Mouse (Mus musculus) regulatory T cell (primary cell): ENCODE measurements around the gene Fgf5.

ENCODE experiments used
- in situ Hi-C: fragments of 300-600 bp; cut with MboI, MseI; formaldehyde crosslinking; loops from one replicate; pipeline ENCODE4 v1.15.1; 2025; ENCODE audit warnings: high pct_unique_total_duplicates

The Fgf5 gene

GRCm38 (mm10) chr5:98253838-98254821 lies at the start of gene Fgf5:
Gene Fgf5 (plus strand): TSS chr5:98254184.
- in situ Hi-C loops, result no loop called here

DNA sequence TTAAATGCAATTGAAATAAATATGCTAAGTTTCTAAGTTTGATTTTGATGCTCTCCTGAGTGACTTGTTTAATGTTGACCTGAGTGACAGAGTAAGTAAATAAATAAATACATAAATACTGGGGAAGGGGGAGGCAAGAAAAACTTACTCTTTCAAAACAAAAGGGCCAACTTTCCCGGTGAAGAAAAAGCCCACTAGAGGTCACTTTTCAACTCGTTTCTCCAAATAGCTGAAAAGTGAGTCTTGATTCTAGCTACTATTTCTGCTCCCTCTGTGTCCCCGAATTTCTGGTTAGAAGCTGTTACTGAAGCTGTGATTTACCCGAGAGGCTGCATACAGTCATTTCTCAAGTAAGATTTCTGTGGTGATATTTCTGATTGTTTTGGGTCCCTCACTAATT lies 41.5 kb upstream of the Fgf5 start:
- in situ Hi-C loops, result no loop called here

GRCm38 (mm10) chr5:98221956-98222355 lies 32.0 kb upstream of the Fgf5 start:
- in situ Hi-C loops, result no loop called here

DNA sequence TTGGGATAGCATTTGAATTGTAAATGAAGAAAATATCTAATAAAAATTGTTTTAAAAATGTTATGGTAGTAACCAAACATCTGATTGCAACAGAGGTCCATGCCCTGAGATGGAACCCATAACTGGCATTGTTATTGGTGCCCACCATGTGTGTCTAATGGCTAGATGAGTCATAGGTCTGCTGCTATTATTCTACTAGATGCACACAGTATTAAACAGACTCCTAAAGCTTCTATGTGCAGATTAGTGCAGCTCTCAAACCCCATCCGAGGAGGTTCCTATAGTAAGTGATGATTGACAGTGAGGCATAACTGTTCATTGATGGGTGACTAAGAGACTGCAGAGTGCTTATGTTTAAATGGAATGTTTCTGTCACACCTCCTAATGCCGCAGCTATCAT lies 27.3 kb upstream of the Fgf5 start:
- in situ Hi-C loops, result no loop called here

DNA sequence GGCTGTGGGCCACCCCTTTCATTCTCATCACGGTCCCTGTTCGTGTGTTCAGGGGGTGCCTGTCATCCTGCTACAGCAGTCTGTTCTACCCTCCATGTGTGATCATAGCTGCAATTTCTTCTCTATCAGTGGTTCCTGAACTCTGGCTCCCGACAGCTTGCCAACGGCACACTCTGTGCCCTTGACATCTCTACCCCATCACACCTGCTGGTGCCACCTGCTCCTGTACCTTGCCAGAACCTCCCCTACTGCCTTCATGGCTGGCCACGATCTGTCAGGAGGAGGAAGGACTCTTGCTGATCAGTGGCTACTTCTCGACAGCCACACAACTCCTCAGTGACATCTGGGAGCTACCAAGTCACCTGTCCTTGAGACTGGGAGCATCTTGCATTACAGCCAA lies 24.5 kb upstream of the Fgf5 start:
- in situ Hi-C loops, result no loop called here

GRCm38 (mm10) chr5:98238466-98238865 lies 15.5 kb upstream of the Fgf5 start:
- in situ Hi-C loops, result no loop called here

GRCm38 (mm10) chr5:98241322-98241829 lies 12.6 kb upstream of the Fgf5 start:
- in situ Hi-C loops, result no loop called here

- in situ Hi-C loops, result no loop called here
These were observed 8.7 kb upstream of the Fgf5 start for GRCm38 (mm10) chr5:98245303-98245702.

DNA sequence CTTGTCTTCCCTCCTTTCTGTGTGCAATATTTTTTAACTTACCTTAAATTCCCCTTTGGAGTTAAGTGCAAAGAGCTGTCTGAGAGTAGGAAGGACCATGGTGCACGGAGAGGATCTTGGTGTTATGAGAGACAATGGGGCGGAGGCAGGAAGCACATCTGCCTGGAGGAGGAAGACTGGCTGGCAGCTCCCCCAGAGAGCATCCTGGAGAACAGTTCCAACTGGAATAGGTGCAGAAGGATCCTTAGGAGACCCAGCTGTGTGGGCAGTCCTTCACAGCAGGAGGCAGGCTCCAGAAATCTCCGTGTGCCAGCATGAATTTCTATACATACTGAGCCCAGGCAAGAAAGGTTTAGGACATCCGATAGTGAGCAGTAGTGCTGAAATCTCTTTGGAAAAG lies 8.0 kb upstream of the Fgf5 start:
- in situ Hi-C loops, result no loop called here

GRCm38 (mm10) chr5:98246826-98247225 lies 7.2 kb upstream of the Fgf5 start:
- in situ Hi-C loops, result no loop called here

GRCm38 (mm10) chr5:98247516-98247915 lies 6.5 kb upstream of the Fgf5 start:
- in situ Hi-C loops, result no loop called here

- in situ Hi-C loops, result no loop called here
These were observed 837 bp upstream of the Fgf5 start for GRCm38 (mm10) chr5:98253147-98253546.

- in situ Hi-C loops, result no loop called here
These were observed 1.2 kb downstream of the Fgf5 start for GRCm38 (mm10) chr5:98255176-98255575.

- in situ Hi-C loops, result no loop called here
These were observed 1.9 kb downstream of the Fgf5 start for GRCm38 (mm10) chr5:98255760-98256490.

DNA sequence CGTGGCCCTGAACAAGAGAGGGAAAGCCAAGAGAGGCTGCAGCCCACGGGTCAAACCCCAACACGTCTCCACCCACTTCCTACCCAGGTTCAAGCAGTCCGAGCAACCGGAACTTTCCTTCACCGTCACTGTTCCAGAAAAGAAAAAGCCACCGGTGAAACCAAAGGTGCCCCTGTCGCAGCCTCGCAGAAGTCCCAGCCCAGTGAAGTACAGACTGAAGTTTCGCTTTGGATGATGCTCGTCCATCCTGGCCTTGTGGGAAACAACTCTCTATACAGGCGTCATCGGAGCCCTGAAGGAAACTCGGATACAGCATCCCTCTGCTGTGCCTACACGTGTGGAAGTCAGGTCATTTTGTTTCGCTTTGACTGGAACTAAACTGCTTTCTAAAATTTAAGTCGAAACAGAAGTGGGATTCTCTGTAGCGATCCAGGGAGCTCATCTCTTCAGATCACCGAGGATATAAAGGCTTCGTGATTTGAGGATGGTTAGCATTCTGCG lies 21.4 kb downstream of the Fgf5 start:
- in situ Hi-C loops, result no loop called here

DNA sequence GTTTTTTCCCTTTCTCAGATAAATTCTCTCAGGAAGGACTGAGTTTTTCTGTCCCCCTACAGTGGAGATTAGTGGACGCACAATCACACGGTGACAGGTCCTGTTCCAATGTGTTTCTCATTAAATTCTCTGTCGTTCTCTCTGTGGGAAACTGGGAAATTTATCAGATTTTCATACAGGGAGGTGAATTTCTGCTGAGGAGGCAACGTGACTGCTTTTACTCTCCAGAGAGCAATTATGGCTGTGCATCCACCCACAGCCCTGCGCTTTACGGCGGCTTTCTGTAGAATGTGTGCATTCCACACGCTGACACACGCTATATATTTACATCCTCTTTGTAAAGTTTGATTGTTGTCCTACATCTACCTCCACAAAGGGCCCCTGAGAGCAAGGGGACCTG lies 28.0 kb downstream of the Fgf5 start:
- in situ Hi-C loops, result no loop called here

DNA sequence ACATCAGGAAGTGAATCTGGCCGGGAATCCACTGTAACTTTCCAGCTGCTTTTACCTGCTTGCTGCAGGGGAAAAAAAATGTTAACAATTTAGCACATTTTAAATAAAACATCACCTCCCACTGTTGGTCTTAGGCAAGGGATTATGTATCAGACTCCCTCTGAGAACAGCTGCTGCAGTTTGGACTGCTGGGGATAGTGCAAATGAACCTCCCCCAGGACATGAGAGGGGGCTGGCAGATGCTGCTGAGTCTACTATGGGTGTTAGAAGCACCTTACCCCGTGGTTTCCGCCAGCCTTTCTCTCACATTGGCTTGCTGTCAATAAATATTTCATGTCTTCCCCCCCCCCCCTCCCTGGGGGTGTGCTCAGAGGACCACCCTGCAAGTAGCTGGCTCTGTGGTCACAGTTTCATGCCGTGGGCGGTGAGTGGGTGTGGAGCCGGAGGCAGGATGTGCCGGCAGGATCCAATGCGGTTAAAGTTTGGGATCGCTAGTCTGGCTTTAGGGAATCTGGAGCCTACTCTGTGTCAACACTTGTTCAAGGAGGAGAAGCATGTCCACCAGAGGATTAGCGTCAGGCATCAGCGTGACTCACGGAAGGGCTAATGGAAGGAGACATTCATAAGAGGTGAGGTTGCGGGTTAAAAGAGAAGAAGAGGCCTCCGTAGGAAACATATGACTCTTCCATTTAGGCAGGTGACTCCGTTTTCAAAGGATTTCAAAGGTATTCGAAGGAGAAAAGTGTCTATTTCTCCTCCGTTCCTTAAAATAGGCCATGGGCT lies 29.9 kb downstream of the Fgf5 start:
- in situ Hi-C loops, result no loop called here

DNA sequence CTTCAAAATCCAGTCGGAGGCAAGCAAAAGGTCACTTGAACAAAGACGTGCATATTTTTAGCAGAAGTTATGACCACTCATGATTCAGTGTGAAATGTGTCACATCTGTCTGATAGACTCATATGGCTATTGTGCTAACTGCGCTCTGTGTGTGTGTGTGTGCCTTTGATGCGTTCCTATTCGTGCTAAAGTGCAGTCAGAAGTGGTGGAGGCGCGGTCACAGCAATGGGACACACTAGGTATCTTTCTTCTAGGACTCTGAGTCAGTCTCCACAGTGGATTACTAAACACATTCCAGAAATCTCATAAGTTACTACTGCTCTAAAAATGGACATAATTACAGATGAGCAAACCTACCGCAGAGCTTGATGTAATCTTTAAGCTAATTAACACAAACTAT lies 36.7 kb downstream of the Fgf5 start:
- in situ Hi-C loops, result no loop called here

GRCm38 (mm10) chr5:98292388-98293048 lies 38.5 kb downstream of the Fgf5 start:
- in situ Hi-C loops, result no loop called here

DNA sequence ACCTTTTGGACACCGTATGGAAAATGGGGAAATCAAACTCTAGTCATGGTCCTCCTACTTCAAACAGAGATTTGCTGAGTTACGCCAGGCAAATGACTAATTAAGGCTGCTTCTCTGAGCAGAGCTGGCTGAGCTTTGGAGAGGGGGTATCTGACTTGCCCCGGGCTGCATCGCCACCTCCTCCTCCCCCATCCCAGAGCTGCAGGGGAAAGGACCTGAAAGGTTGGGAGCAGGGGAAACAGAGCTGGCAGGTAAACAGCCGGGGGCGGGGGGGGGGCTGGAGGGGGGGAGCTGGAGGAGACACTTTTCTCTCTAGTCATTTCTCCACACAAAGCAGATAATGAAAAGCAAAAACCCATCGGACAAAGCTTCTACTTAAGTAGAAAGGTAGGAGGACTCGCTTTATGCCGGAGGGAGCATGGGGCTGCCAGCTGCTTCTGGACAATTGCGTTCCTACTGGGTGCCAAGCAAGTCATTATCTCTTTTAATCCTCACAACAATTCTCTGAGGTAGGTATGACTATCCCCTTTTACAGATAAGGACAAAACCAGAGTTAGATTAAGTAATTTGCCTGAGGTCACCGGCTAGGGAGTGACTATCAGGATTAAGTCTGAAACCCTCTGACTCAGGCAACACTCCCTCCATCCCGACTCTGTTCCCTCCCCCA lies 39.2 kb downstream of the Fgf5 start:
- in situ Hi-C loops, result no loop called here
